Mouse (Mus musculus) spleen, postnatal 0 days (tissue): ENCODE data around the gene Dusp10. TPM values are rescaled to one million over a fixed set of nuclear protein-coding genes. Genes with fewer than 3 reads are reported as not detected.

ENCODE experiments used
- polyA plus RNA-seq: library from polyadenylated mRNA; unstranded; fragments of >200 nt; fragmentation: Nextera tagmentation; extraction: Ambion mirVana; gene quantifications from 2 replicates; pipeline ENCODE4 v1.2.1, GENCODE M21; 2015

The Dusp10 gene
- polyA plus RNA-seq = 1.7 and 2.0 TPM in 2 replicates

GRCm38 (mm10) chr1:184013106-184013505, at the start of gene Dusp10:
Gene Dusp10 (plus strand): TSS chr1:184013302.

GRCm38 (mm10) chr1:184034011-184034557, 21.0 kb downstream of the Dusp10 start, which contains the start of gene 1700056E22Rik:
Gene 1700056E22Rik (minus strand): TSS chr1:184034301.

Other genes with a start within 250 kb of the Dusp10 start
- 1.5 and 2.0 TPM in 2 replicates for gene 1700056E22Rik, start 21.0 kb downstream of the Dusp10 start, polyA plus RNA-seq